Mouse (Mus musculus): ENCODE measurements around the gene Rpl22l1. TPM values are rescaled to one million over a fixed set of nuclear protein-coding genes. Genes with fewer than 3 reads are reported as not detected.
"Not testable (repeated sequence)": the region's sequence is repeated elsewhere in the genome, so short reads cannot be mapped to it uniquely, and the experiment has no call there.

The Rpl22l1 gene
- polyA plus RNA-seq, 1 experiment: 5.6 TPM

GRCm38 (mm10) chr3:28829454-28829853 lies 24.2 kb downstream of the Rpl22l1 start:
- no peaks in the 10 kb centered on the region for H3K36me3 ChIP-seq (ENCODE audit: control insufficient read depth, insufficient read depth, low read length)
- whole genome bisulfite sequencing: 93% methylated on average over 2 of the region's 2 CpGs
- TF ChIP-seq CTCF (IDR thresholded peaks at IDR 0.05; ENCODE audit: extremely low read depth, insufficient read depth, insufficient read length, insufficient replicate concordance) (no peak), POLR2A (IDR thresholded peaks at IDR 0.05; ENCODE audit: low read depth, low read length) (no peak)
- H3K27ac ChIP-seq (ENCODE audit: insufficient read depth, low read length): no peak overlapping the region
- no peak overlapping the region for H3K4me3 ChIP-seq (ENCODE audit: extremely low read depth, insufficient read depth, insufficient read length)
- H3K27me3 ChIP-seq (ENCODE audit: control insufficient read depth, insufficient read depth, low read length): no peaks in the 10 kb centered on the region
- DNase-seq (ENCODE audit: low read depth in 1 of 2, low spot score in 2 of 2): no peak
- no peaks in the 10 kb centered on the region for H3K4me1 ChIP-seq (ENCODE audit: control insufficient read depth, insufficient read depth, insufficient read length)

DNA sequence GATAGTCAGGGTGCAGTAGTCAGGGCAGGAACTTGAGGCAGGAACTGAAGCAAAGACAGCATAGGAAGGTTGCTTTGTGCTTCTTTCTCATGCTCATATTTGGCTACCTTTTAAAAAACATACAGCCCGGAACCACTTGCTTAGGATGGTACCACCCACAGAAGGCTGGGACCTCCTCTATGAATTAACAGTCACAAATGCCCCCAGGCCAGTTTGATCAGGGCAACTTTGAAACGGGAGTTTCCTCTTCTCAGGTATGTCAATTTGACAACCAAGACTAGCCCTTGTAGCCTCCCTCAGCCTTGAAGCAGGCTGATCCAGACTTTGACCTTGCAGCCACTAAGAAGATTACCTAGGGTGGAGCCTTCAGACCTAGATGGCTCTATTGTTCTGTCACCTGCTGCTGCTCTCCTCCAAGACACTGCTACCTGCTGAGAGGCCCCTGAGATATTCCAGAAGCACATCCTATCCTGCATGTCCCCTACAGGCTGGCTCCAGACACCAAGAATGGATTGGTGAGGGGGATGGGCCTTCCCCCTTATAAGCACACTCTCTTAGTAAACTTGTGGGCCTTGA lies 31.6 kb downstream of the Rpl22l1 start:
- no peak overlapping the region for H3K27ac ChIP-seq (ENCODE audit: insufficient read depth, low read length)
- no peaks in the 10 kb centered on the region for H3K4me1 ChIP-seq (ENCODE audit: control insufficient read depth, insufficient read depth, insufficient read length)
- no peak for TF ChIP-seq CTCF (IDR thresholded peaks at IDR 0.05; ENCODE audit: extremely low read depth, insufficient read depth, insufficient read length, insufficient replicate concordance)
- no peak for TF ChIP-seq POLR2A (IDR thresholded peaks at IDR 0.05; ENCODE audit: low read depth, low read length)
- H3K36me3 ChIP-seq (ENCODE audit: control insufficient read depth, insufficient read depth, low read length): no peaks in the 10 kb centered on the region
- WGBS: 90% methylated on average over 2 of the region's 2 CpGs
- no peaks in the 10 kb centered on the region for H3K27me3 ChIP-seq (ENCODE audit: control insufficient read depth, insufficient read depth, low read length)
- H3K4me3 ChIP-seq (ENCODE audit: extremely low read depth, insufficient read depth, insufficient read length): no peak overlapping the region
- DNase-seq (ENCODE audit: low read depth in 1 of 2, low spot score in 2 of 2): no peak

GRCm38 (mm10) chr3:28841886-28842649 lies 36.8 kb downstream of the Rpl22l1 start:
- 9% methylated on average over 3 of the region's 3 CpGs for WGBS
- Histone ChIP-seq H3K27me3 (ENCODE audit: control insufficient read depth, insufficient read depth, low read length) (no peaks in the 10 kb centered on the region), H3K4me1 (ENCODE audit: control insufficient read depth, insufficient read depth, insufficient read length) (no peaks in the 10 kb centered on the region; the same call in 1 of the 2 replicates), H3K4me3 (ENCODE audit: extremely low read depth, insufficient read depth, insufficient read length) (no peak overlapping the region), H3K27ac (ENCODE audit: insufficient read depth, low read length) (no peak overlapping the region), H3K36me3 (ENCODE audit: control insufficient read depth, insufficient read depth, low read length) (no peaks in the 10 kb centered on the region)
- no peak for TF ChIP-seq POLR2A (IDR thresholded peaks at IDR 0.05; ENCODE audit: low read depth, low read length)
- TF ChIP-seq CTCF (IDR thresholded peaks at IDR 0.05; ENCODE audit: extremely low read depth, insufficient read depth, insufficient read length, insufficient replicate concordance): no peak
- no peak for DNase-seq (ENCODE audit: low read depth in 1 of 2, low spot score in 2 of 2)

GRCm38 (mm10) chr3:28843231-28843630 lies 38.0 kb downstream of the Rpl22l1 start:
- H3K27me3 ChIP-seq (ENCODE audit: control insufficient read depth, insufficient read depth, low read length): no peaks in the 10 kb centered on the region
- H3K4me1 ChIP-seq (ENCODE audit: control insufficient read depth, insufficient read depth, insufficient read length): no peaks in the 10 kb centered on the region; the same call in 1 of the 2 replicates
- H3K4me3 ChIP-seq (ENCODE audit: extremely low read depth, insufficient read depth, insufficient read length): no peak overlapping the region
- 69% methylated on average over 8 of the region's 8 CpGs for WGBS
- no peak for DNase-seq (ENCODE audit: low read depth in 1 of 2, low spot score in 2 of 2)
- H3K27ac ChIP-seq (ENCODE audit: insufficient read depth, low read length): no peak overlapping the region
- TF ChIP-seq POLR2A (IDR thresholded peaks at IDR 0.05; ENCODE audit: low read depth, low read length): no peak
- H3K36me3 ChIP-seq (ENCODE audit: control insufficient read depth, insufficient read depth, low read length): no peaks in the 10 kb centered on the region

- Histone ChIP-seq H3K27ac (ENCODE audit: insufficient read depth, low read length) (no peak overlapping the region), H3K27me3 (ENCODE audit: control insufficient read depth, insufficient read depth, low read length) (no peaks in the 10 kb centered on the region; the same call in 1 of the 2 replicates), H3K36me3 (ENCODE audit: control insufficient read depth, insufficient read depth, low read length) (no peaks in the 10 kb centered on the region), H3K4me1 (ENCODE audit: control insufficient read depth, insufficient read depth, insufficient read length) (no peaks in the 10 kb centered on the region; the same call in 1 of the 2 replicates), H3K4me3 (ENCODE audit: extremely low read depth, insufficient read depth, insufficient read length) (no peak overlapping the region)
- no peak for TF ChIP-seq CTCF (IDR thresholded peaks at IDR 0.05; ENCODE audit: extremely low read depth, insufficient read depth, insufficient read length, insufficient replicate concordance)
- no peak for TF ChIP-seq POLR2A (IDR thresholded peaks at IDR 0.05; ENCODE audit: low read depth, low read length)
- no peak for DNase-seq (ENCODE audit: low read depth in 1 of 2, low spot score in 2 of 2)
These were observed 41.9 kb downstream of the Rpl22l1 start for GRCm38 (mm10) chr3:28847115-28847514.

- DNase-seq (ENCODE audit: low read depth in 1 of 2, low spot score in 2 of 2); H3K4me3 ChIP-seq (ENCODE audit: extremely low read depth, insufficient read depth, insufficient read length); H3K27me3 ChIP-seq (ENCODE audit: control insufficient read depth, insufficient read depth, low read length); H3K36me3 ChIP-seq (ENCODE audit: control insufficient read depth, insufficient read depth, low read length); H3K27ac ChIP-seq (ENCODE audit: insufficient read depth, low read length); H3K4me1 ChIP-seq (ENCODE audit: control insufficient read depth, insufficient read depth, insufficient read length): not testable (repeated sequence)
- 88% methylated on average over 3 of the region's 3 CpGs for WGBS
These were observed 46.9 kb downstream of the Rpl22l1 start for GRCm38 (mm10) chr3:28852174-28852573.

Other genes with a start within 250 kb of the Rpl22l1 start
- 0.11 TPM in 1 of 2 replicates, not detected in the other for gene Slc2a2, start 107.5 kb upstream of the Rpl22l1 start, polyA plus RNA-seq (2012; rRNA removed)
- 0.69 and 0.88 TPM in 2 replicates for gene Eif5a2, start 24.2 kb upstream of the Rpl22l1 start, polyA plus RNA-seq (2012; rRNA removed)
- not detected in 2 replicates for gene Gm1527, start 87.2 kb downstream of the Rpl22l1 start, polyA plus RNA-seq (2012; rRNA removed)